Mouse (Mus musculus): Measurements from ENCODE around the gene Hbs1l.

GRCm38 (mm10) chr10:21271310-21271709 is 24.5 kb upstream of the Hbs1l start:
- TF ChIP-seq CTCF (conservative IDR thresholded peaks at IDR 0.05; ENCODE audit: low read length) (no peak), POU5F1 (IDR thresholded peaks at IDR 0.05; ENCODE audit: borderline replicate concordance, low read length) (no peak)

All from E14TG2a.4 (cell line).